Mouse (Mus musculus): ENCODE measurements at regions not wholly inside any gene's neighbourhood (a gene's known extent, or its start where the extent isn't known, plus 50 kb on each side); places are given as distances from the start of the nearest gene placed in this dataset.

DNA sequence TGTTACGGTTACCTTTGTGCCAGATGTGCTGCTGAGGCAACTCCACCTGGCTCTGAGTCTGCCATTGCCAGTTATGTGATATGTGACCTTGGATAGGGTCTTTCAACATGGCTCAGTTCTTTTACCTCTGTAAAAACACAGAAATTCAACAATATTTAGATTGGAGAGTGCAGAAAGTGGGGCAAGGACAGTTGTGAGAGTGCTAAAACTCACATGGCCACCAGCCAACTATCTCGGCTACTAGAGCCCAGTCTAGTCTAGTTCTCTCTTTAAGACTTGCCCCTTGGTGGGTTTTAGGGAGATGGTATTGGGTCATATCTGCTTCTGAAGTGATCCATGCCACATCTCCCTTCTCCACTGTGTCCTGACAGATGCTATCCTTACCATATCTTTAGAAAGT, 233.0 kb downstream of the Phf14 start:
- DNase-seq (ENCODE audit: low read depth, low spot score): no peak

DNA sequence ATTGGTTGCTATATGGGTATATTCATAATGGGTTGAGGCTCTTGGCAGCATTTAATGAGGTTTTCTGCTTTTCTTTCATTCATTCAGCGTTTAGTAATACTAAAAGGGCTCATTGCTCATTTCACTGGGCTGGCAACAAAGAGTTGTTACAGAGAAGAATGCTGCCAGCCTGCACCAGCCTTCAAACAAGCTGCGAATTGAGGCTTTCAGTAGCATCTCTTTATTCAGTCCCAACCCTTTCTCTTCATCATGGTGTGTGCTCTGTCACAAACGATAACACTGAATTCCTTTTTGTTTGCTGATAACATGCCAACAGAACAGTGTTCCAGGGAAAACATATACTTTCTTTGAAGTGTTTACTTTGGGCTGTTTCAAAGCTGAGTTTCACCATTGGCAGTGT, 237.6 kb downstream of the Phf14 start:
- DNase-seq (ENCODE audit: low read depth, low spot score): no peak

DNA sequence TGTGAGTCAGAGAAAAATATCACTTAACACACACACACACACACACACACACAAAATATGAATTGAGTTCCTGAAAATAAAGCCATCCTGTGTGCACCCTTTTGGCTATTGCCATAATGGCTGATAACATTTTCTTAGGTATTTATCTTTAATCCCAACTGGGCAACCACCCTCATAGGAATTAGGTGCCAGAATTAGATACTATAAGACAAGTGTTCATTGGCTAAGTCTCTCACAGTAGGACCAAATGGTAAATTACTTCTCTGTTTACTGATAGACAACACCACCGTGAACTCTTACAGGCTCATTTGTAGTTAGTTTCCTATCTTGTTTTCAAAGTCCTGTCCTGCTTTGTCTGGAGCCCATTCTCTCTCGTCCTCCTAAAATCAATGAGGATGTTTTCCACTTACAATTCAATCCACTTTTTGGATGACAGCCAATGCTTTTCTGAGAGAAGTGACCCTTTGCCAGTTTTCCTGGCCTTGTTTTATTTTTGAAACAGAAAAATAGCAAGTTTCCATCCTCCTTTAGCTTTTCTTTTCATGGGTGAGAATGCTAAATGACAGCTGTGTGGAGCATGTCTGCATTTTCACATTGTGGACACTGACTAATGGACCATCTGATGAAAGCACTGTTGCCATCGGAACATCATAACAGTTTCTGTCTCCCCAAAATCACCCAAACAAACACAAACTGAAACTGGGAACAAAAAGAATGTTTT, 243.2 kb downstream of the Phf14 start:
- DNase-seq (ENCODE audit: low read depth, low spot score): no peak

DNA sequence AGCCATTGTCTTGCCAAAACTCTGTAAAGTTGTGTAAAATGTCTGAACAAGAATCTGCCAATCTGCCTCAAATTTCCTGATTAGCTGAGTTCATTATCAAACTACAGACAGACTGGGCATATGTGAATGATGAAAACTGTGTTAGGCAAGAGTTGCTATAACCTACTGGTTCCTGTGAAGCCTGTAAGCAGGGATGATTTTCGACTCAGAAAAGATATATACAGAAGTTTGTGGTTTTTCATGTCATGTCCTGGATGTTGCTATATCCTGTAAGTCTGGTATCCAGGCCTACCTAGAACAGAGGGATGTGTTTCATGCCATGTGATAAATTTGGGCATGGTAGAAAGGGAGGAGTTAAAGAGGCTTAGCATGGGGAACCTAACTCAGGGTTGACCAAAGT, 256.4 kb downstream of the Phf14 start:
- no peak for DNase-seq (ENCODE audit: low read depth, low spot score)

DNA sequence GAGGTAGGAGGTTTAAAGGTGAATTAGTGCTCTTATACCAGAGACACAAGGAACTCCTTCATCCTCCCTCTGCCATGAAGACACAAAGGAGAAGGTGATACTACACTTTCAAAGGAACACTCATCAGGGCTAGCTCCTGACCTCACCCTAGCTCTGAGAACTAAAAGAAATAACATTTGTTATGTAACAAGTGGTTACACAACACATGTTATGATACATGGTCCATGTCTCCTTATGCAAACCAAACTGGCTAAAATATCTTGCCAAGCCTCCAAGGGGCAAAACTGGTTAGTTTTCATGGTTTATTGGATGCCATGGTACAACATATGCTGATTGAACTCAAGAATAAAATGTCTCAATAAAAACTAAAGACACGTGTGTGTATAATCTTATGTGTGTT, 260.9 kb downstream of the Phf14 start:
- no peak for DNase-seq (ENCODE audit: low read depth, low spot score)

- no peak for DNase-seq (ENCODE audit: low read depth, low spot score)
These were observed 261.8 kb downstream of the Phf14 start for GRCm38 (mm10) chr6:12169431-12169830.

DNA sequence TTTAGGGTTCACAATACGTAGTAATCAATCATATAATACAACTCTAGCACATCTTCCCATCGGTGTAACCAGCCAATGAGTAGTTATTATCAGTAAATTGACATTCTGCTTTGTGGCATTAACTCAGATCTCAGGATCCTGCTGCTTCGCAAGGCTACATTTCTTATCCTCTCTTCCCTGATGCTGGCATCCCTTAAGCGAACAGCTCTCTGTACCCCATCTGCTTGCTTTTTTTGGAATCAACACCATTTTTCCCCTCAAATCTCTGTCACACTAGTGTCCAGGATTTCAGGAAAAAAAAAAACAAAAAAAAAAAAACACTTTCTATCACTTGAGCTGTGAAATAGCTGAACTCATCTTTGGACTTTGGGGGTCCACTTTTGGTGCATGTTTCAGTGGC, 263.1 kb downstream of the Phf14 start:
- no peak for DNase-seq (ENCODE audit: low read depth, low spot score)

GRCm38 (mm10) chr6:12171189-12171588, 263.6 kb downstream of the Phf14 start:
- no peak for DNase-seq (ENCODE audit: low read depth, low spot score)

GRCm38 (mm10) chr6:12177996-12178395, 270.4 kb downstream of the Phf14 start:
- no peak for DNase-seq (ENCODE audit: low read depth, low spot score)

DNA sequence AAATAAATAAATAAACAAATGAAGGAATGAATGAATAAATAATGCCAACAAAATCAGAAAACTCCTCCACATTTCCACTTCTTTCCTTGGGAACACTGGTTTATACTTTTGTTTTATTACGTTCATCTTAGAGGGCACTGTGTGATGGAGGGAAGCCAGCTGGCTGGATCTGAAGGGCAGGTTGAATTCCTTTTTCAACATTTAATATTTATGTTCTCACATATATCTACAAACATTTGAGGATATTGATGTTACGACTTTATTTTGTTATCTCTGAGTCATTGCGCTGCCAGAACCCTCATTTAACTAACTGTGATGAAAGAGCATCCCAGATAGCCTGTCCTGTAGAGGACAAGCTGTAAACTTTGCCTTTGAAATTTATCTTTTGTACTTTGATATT, 273.3 kb downstream of the Phf14 start:
- DNase-seq (ENCODE audit: low read depth, low spot score): no peak

GRCm38 (mm10) chr6:12210190-12210589, 302.6 kb downstream of the Phf14 start:
- DNase-seq (ENCODE audit: low read depth, low spot score): no peak

DNA sequence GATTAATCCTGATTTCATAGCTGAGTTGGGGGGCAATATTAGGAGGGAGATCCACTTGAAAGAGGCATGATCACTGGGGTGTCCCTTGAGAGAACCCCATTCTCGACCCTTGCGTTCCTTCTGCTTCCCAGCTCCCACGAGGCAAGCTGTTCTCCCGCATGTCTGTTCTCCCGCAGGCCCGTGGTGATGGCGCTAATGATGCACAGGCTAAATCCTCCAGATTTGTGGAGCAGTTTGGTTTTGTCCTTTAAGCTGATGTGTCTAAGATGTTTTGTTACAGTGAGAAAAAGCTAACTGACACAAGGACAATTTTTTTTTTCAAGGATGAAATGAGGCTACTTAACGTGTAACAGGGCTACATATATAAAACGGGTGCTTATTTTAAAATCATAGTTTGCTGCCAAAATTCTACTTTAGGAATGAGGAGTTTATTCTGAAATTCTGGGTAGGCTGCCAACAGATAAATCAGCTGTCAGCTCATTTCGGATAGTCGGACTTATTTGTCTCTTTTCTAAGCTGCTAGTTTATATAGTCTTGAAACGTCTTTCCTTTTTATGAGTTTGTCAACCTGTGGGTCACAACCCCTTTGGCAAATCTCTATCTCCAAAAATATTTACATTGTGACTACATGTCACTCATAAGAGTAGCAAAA, 307.0 kb downstream of the Phf14 start:
- DNase-seq (ENCODE audit: low read depth, low spot score): no peak

DNA sequence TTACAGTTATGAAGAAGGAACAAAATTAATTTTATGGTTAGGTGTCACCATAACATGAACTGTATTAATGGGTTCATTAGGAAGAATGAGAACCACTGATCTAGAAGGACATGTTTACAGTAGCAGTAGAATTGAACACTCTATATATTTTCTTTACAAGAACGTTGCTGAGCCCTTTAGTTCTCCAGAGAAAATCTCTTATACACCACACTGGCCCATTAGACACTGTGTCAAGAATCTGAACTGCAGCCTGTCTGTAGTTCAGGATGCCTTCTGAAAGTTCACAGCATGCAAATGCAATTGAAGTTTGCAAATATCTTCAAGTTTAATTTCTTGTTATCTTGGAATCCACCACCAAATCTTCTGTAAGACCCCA, 307.6 kb downstream of the Phf14 start:
- DNase-seq (ENCODE audit: low read depth, low spot score): no peak

GRCm38 (mm10) chr6:12244151-12244550, 336.5 kb downstream of the Phf14 start:
- DNase-seq (ENCODE audit: low read depth, low spot score): no peak

GRCm38 (mm10) chr6:12247975-12248374, 340.4 kb downstream of the Phf14 start:
- DNase-seq (ENCODE audit: low read depth, low spot score): no peak

GRCm38 (mm10) chr6:12248599-12248998, 341.0 kb downstream of the Phf14 start:
- no peak for DNase-seq (ENCODE audit: low read depth, low spot score)

- DNase-seq (ENCODE audit: low read depth, low spot score): no peak
These were observed 346.9 kb downstream of the Phf14 start for GRCm38 (mm10) chr6:12254507-12254906.

- no peak for DNase-seq (ENCODE audit: low read depth, low spot score)
These were observed 347.8 kb downstream of the Phf14 start for GRCm38 (mm10) chr6:12255434-12255833.

- DNase-seq (ENCODE audit: low read depth, low spot score): no peak
These were observed 350.7 kb downstream of the Phf14 start for GRCm38 (mm10) chr6:12258273-12258672.

DNA sequence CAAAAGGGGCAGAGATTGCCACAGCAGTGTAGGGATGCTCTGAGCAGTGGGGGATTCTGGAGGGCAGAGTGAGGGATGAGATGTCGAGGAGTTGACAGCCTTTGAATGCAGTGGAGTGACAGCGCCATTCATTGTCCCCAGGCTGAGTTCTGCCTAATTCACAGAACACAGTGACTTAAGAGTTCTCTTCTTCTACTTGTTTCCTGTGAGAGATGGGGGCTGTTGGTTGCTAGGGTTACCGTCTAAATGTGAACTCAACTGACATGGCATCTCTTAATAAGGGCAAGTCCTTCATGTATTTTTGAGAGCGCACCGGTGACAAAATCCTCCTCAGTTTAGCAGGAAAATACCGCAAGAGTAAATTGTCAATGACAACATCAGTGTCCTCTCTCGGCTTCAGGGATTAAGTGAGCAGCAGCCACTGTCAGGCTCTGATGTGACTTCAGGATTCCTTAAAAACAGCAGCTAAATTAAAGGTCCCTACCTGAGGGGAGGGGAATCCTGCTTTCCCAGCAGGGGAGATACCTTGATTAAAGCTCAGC, 351.4 kb downstream of the Phf14 start:
- no peak for DNase-seq (ENCODE audit: low read depth, low spot score)

- no peak for DNase-seq (ENCODE audit: low read depth, low spot score)
These were observed 352.0 kb downstream of the Phf14 start for GRCm38 (mm10) chr6:12259629-12260028.

GRCm38 (mm10) chr6:12260325-12261076, 352.9 kb downstream of the Phf14 start:
- DNase-seq (ENCODE audit: low read depth, low spot score): peak; percentile 82

All from 3T3-L1 (cell line).